Mouse (Mus musculus): ENCODE data around the gene Gm3424. TPM values are rescaled to one million over a fixed set of nuclear protein-coding genes. Genes with fewer than 3 reads are reported as not detected.

Gm3424 gene
- not detected for polyA plus RNA-seq (2017; shearing (Covaris generic))

DNA sequence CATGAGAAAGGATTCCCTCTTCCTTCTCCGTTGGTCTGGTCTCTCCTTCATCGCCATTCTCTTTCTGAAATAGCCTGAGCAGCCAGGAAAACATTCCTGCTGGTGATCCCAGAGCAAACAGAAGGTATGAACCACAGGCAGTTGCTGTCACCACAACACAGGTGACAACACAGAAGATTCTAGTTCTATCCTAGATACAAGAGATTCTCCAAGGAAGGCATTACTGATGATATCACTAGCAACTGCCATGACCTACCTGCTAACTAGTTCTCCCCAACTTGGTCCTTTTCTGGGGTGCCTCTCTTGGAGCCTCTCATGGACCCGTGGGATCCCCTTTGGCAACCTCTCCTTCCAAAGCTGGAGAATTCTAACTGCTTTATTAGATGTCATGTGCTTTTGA is at the start of gene Gm3424:
Gene Gm3424, minus strand, starts transcription at position 101 of the 400 bp plus-strand sequence.

GRCm38 (mm10) chr14:5807882-5808281 is 22.2 kb downstream of the Gm3424 start, which contains the start of gene Gm3383:
Gm3383 (minus strand) TSS chr14:5807982.

Other genes starting within 250 kb of the Gm3424 start
- not detected for gene Gm8265, start 197.3 kb downstream of the Gm3424 start, polyA plus RNA-seq (2017; shearing (Covaris generic))
- gene Gm9603, start 142.9 kb downstream of the Gm3424 start, polyA plus RNA-seq (2017; shearing (Covaris generic)), result not detected
- not detected for gene Gm3373, start 88.8 kb downstream of the Gm3424 start, polyA plus RNA-seq (2017; shearing (Covaris generic))
- not detected for gene Gm3383, start 22.3 kb downstream of the Gm3424 start, polyA plus RNA-seq (2017; shearing (Covaris generic))
- gene Gm8237, start 50.1 kb upstream of the Gm3424 start, polyA plus RNA-seq (2017; shearing (Covaris generic)), result not detected
- gene Gm3248, start 131.4 kb upstream of the Gm3424 start, polyA plus RNA-seq (2017; shearing (Covaris generic)), result not detected
- not detected for gene Gm3453, start 148.8 kb upstream of the Gm3424 start, polyA plus RNA-seq (2017; shearing (Covaris generic))
- not detected for gene Gm6337, start 227.9 kb upstream of the Gm3424 start, polyA plus RNA-seq (2017; shearing (Covaris generic))